Mouse (Mus musculus) G1E (cell line): ENCODE results near the gene Acin1. TPM values are rescaled to one million over a fixed set of nuclear protein-coding genes. Genes with fewer than 3 reads are reported as not detected.

Experiments used
- ATAC-seq: 2 replicates; pipeline ENCODE4 v1.8.0; 2016; ENCODE audit warnings: mild to moderate bottlenecking; ENCODE audit not compliant: insufficient number of reproducible peaks, poor library complexity, low FRiP score, severe bottlenecking; ENCODE audit errors: extremely low read depth
- DNase-seq: peaks from one replicate; pipeline ENCODE4 v3.0.0; 2012; ENCODE audit warnings: low spot score
- H3K27me3 ChIP-seq: 2 replicates; pipeline ENCODE4 v1.6.1; 2012; ENCODE audit warnings: mild to moderate bottlenecking, low read length, inconsistent platforms; ENCODE audit not compliant: insufficient read depth
- H3K36me3 ChIP-seq: replicated peaks from 2 replicates; pipeline ENCODE3; 2012; ENCODE audit warnings: mild to moderate bottlenecking, inconsistent platforms
- H3K4me1 ChIP-seq: 2 replicates; pipeline ENCODE4 v1.6.1; 2012; ENCODE audit warnings: low read depth, low read length, inconsistent platforms, mixed read lengths; ENCODE audit not compliant: insufficient read depth
- H3K4me3 ChIP-seq: 2 replicates; pipeline ENCODE4 v1.5.1; 2012; ENCODE audit warnings: low read depth, mild to moderate bottlenecking, inconsistent platforms, low read length, moderate library complexity, mixed read lengths
- H3K9me3 ChIP-seq: replicated peaks from 2 replicates; pipeline ENCODE4 v1.6.1; 2012; ENCODE audit warnings: inconsistent platforms
- CTCF ChIP-seq: IDR thresholded peaks from 2 replicates; pipeline ENCODE4 v1.5.1; 2012; ENCODE audit warnings: low read depth, low read length, inconsistent platforms, mixed read lengths
- GATA1 ChIP-seq: IDR thresholded peaks from 2 replicates; pipeline ENCODE4 v1.6.1; 2012; ENCODE audit warnings: borderline replicate concordance, low read length, inconsistent platforms, mixed read lengths
- GATA2 ChIP-seq: IDR thresholded peaks from 2 replicates; pipeline ENCODE4 v1.6.1; 2012; ENCODE audit warnings: low read depth, low read length, inconsistent platforms, borderline replicate concordance
- POLR2AphosphoS5 ChIP-seq: IDR thresholded peaks from 2 replicates; pipeline ENCODE4 v1.6.1; 2012; ENCODE audit warnings: low read depth, low read length, inconsistent platforms; ENCODE audit not compliant: insufficient replicate concordance
- TAL1 ChIP-seq: conservative IDR thresholded peaks from 2 replicates; pipeline ENCODE4 v1.6.1; 2012; ENCODE audit warnings: low read depth, low read length, inconsistent platforms, mixed read lengths
- polyA plus RNA-seq: library from polyadenylated mRNA; stranded (reverse); fragments of >175 nt; gene quantifications from 2 replicates; pipeline ENCODE4 v1.2.3, GENCODE M21; 2012
- total RNA-seq, 2 experiments: library from RNA; stranded (forward) in 1 of 2; stranded (reverse) in 1 of 2; fragments of 200-1000 nt in 1 of 2; fragments of >200 nt in 1 of 2; fragmentation: Nextera tagmentation in 1 of 2; gene quantifications; 2 replicates each; pipeline ENCODE4 v1.2.3; 2014 to 2017

The Acin1 gene
- total and polyA plus RNA-seq, 3 experiments = 125 to 697 (median 298) TPM

DNA sequence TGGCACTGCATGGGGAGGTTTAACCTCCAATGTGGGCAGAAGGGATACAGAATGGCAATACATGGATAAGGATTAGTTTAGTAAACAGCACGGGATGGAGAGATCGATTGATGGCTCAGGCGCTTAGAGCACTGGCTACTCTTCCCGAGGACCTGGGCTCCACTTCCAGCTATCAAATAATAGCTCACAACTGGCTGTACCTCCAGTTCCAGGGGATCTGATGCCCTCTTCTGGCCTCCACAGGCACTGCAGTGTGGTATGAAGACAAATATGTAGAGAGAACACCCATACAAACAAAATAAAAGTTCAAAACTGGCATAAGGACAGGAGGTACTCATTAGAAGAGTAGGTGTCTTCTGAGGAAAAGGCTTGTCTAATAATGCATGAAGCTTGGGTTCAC, 17.4 kb downstream of the Acin1 start:
- peaks cover 10% of the 10 kb centered on the region; the same call in 1 of the 2 replicates for H3K4me1 ChIP-seq
- peaks cover 87% of the 10 kb centered on the region for H3K36me3 ChIP-seq
- H3K27me3 ChIP-seq = no peaks in the 10 kb centered on the region
- no peaks in the 10 kb centered on the region for H3K9me3 ChIP-seq
- TF ChIP-seq GATA2 (no peak), GATA1 (no peak), CTCF (peak; percentile 54), TAL1 (no peak), POLR2AphosphoS5 (no peak)
- DNase-seq (no peak), ATAC-seq (no peak)
- H3K4me3 ChIP-seq = no peak overlapping the region

DNA sequence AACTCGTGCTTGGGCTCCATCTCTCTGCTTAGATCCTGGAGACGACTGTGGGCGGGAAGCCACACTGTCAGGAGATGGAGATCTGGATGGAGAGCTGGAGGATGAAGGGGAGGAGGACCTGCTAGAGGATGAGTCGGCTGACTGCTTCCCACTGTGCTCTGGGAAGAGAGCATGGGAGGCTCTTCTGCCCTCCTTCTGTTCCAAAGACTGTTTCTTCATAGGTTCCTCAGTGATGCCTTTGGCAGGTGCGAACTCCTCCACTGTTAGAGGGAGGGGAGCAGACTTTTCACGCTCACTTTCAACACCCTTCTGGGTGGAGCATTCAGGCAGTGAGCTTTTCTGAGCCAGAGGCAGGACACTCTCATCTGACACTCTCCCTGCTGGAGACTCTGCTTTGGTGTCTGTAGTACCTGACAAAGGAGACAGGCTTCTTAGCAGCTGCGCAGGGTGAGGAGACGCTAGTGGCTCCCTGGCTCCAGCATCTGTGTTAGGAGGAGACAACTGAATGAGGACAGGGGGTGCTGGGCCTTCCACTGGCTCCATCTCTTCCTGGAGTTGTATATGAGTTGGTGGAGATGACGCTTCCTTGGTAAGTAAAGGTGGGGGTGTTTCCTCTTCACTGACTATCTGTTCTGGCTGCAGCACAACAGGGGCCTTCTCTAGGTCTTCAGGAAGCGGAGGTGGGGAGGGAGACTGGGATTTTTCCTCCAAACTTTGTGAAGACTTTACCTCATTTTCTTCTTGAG, 22.1 kb downstream of the Acin1 start:
- DNase-seq (no peak), ATAC-seq (no peak)
- H3K4me3 ChIP-seq = no peak overlapping the region
- peaks cover 95% of the 10 kb centered on the region for H3K36me3 ChIP-seq
- TF ChIP-seq GATA2 (no peak), CTCF (no peak), POLR2AphosphoS5 (no peak), GATA1 (no peak), TAL1 (no peak)
- no peaks in the 10 kb centered on the region for H3K27me3 ChIP-seq
- no peaks in the 10 kb centered on the region for H3K9me3 ChIP-seq
- no peaks in the 10 kb centered on the region for H3K4me1 ChIP-seq

DNA sequence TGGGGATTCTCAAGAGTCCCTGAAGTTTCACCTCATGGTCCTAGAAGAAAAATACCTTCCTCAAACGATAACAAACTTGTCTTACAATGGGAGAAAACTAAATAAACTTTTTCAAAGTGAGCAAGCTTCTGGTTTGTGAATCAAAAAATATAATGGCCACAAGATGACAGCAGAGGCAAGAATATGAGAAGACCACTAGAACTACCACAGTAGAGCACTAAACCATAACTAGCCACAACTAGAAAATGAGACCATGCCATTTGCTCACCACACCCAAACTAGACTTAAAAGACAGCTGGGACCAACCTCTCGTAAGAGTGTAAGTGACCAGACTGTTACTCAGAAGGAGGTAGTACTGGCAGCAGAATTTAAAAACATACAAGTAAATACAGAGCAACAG, 26.7 kb downstream of the Acin1 start:
- Histone ChIP-seq H3K36me3 (peaks cover 95% of the 10 kb centered on the region), H3K4me3 (no peak overlapping the region), H3K4me1 (0 out of 2 replicates have a peak, but pooled peaks cover 2% of the 10 kb centered on the region), H3K9me3 (no peaks in the 10 kb centered on the region), H3K27me3 (no peaks in the 10 kb centered on the region)
- DNase-seq (no peak), ATAC-seq (no peak)
- no peak for TF ChIP-seq GATA1
- TF ChIP-seq CTCF = 0 out of 2 replicates have a peak, but pooled peaks have one; percentile 9

DNA sequence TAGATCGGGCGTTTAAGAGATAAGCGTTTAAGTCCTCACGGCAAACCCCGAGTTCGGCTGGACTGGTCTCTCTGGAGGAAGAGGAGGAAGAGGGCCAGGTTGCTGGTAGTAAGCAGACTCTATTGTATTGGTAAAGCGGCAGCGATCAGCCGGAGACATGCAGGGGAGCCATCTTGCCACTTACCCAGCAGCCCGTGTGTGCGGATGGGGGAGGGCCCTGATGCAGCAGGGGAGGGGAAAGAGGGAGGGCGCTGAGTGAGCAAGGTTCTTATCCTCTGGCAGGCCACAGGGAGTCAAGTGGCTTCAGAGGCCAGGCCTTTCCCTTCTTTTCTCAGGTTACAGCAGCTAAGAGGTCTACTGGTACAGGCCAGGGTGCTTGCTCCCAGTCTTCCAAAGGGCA, 33.2 kb downstream of the Acin1 start:
- DNase-seq (peak; percentile 83), ATAC-seq (peak; percentile 95)
- Histone ChIP-seq H3K27me3 (no peaks in the 10 kb centered on the region), H3K36me3 (peaks cover 86% of the 10 kb centered on the region), H3K4me3 (peak overlapping the region; percentile 74), H3K4me1 (peaks cover 52% of the 10 kb centered on the region), H3K9me3 (no peaks in the 10 kb centered on the region)
- TF ChIP-seq TAL1 (no peak), CTCF (no peak), GATA2 (no peak), GATA1 (no peak), POLR2AphosphoS5 (no peak)

DNA sequence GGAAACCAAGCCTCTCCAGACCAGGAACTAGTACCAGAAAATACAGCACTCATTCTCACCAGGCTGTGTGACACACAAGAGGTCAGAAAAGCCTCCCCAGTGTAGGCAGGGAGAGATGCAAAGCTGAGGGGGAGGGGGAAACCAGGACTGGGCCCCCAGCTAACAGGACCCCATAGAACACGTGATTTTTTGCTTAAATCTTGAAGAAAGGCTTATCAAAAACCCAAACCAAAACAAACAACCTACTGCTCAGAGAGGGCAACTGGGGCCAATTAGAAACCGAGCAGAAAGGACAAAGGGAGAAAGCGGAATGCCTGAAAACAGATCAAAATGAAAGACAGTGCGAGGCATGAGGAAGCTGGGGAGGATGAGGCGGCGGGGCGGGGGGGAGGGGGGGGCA, 33.9 kb downstream of the Acin1 start:
- Histone ChIP-seq H3K27me3 (no peaks in the 10 kb centered on the region), H3K4me1 (peaks cover 59% of the 10 kb centered on the region), H3K9me3 (no peaks in the 10 kb centered on the region), H3K4me3 (peak overlapping the region; percentile 74), H3K36me3 (peaks cover 86% of the 10 kb centered on the region)
- DNase-seq = no peak
- ATAC-seq = no peak
- no peak for TF ChIP-seq GATA1
- no peak for TF ChIP-seq CTCF
- TF ChIP-seq POLR2AphosphoS5 = no peak
- TF ChIP-seq TAL1 = no peak
- no peak for TF ChIP-seq GATA2

DNA sequence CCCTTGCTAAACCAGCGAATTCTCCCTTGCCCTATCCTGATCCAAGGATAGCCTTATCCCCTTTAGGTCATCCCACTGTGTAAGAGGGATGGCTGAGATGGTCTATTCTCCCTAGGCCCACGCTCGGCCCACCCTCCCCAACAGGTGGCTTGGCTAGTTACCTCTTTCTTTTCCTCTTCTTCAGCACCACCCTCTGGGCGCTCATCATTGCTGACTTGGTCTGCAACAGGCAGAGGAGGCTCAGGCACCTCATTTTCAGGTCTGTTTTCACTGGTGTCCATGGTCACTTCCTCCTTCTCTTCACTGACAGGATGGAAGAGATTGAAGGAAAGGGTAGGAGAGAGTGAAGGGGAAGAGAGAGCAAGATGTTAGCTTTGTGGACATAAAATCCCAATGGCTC, 35.2 kb downstream of the Acin1 start:
- TF ChIP-seq TAL1 (no peak), GATA1 (no peak), CTCF (no peak), GATA2 (no peak), POLR2AphosphoS5 (no peak)
- no peak for DNase-seq
- Histone ChIP-seq H3K27me3 (no peaks in the 10 kb centered on the region; the same call in 1 of the 2 replicates), H3K36me3 (peaks cover 86% of the 10 kb centered on the region), H3K4me3 (no peak overlapping the region; the same call in 1 of the 2 replicates), H3K9me3 (no peaks in the 10 kb centered on the region), H3K4me1 (peaks cover 68% of the 10 kb centered on the region)
- no peak for ATAC-seq
